8 mouse cellular contexts compared by ENCODE assay signal in genomic region chr17:29356479-29356856, GRCm38 (mm10). TPM values are rescaled to one million over a fixed set of nuclear protein-coding genes. Genes with fewer than 3 reads are reported as not detected.
A peak's percentile ranks its signal among the peaks of the same experiment; 100 is the strongest.
DNase-seq lines count a peak whose midpoint lies in the region; ATAC-seq and TF ChIP-seq lines count a peak whose summit lies in the region.

No protein-coding gene starts in this region.

- H3ac ChIP-seq in C2C12 (ENCODE audit: control insufficient read depth, insufficient read length, low read depth): no peak overlapping the region

- H3K27ac ChIP-seq in forebrain, embryonic 14.5 days (ENCODE audit: low read depth, low read length): peak overlapping the region; percentile 97
- H3K27ac ChIP-seq in hindbrain, embryonic 14.5 days: peak overlapping the region; percentile 96
- peak overlapping the region; percentile 87 for H3K27ac ChIP-seq in limb, embryonic 13.5 days
- peak overlapping the region; percentile 96 for H3K27ac ChIP-seq in midbrain, embryonic 15.5 days

- H3K27me3 ChIP-seq in C2C12 (ENCODE audit: control insufficient read depth, insufficient read depth, insufficient read length): no peaks in the 10 kb centered on the region
- no peaks in the 10 kb centered on the region for H3K27me3 ChIP-seq in forebrain, embryonic 14.5 days (replicated peaks; ENCODE audit: control insufficient read depth, insufficient read depth, low read length)
- H3K27me3 ChIP-seq in hindbrain, embryonic 14.5 days (ENCODE audit: control insufficient read depth, insufficient read depth, low read length): no peaks in the 10 kb centered on the region
- H3K27me3 ChIP-seq in limb, embryonic 13.5 days: no peaks in the 10 kb centered on the region
- H3K27me3 ChIP-seq in midbrain, embryonic 15.5 days (replicated peaks): no peaks in the 10 kb centered on the region

- under 1% methylated on average over 11 of the region's 11 CpGs for WGBS in forebrain, embryonic 14.5 days
- 3% methylated on average over 11 of the region's 11 CpGs for WGBS in hindbrain, embryonic 14.5 days
- WGBS in limb, embryonic 13.5 days: 1% methylated on average over 11 of the region's 11 CpGs
- under 1% methylated on average over 11 of the region's 11 CpGs for WGBS in midbrain, embryonic 15.5 days

- peak; percentile 96 for ATAC-seq in forebrain, embryonic 14.5 days
- ATAC-seq in hindbrain, embryonic 14.5 days (ENCODE audit: low FRiP score): peak; percentile 96
- peak; percentile 89 for ATAC-seq in limb, embryonic 13.5 days (ENCODE audit: low FRiP score, low read depth)
- peak; percentile 97 for ATAC-seq in midbrain, embryonic 15.5 days (replicated peaks)
- no peak for ATAC-seq in granulocyte monocyte progenitor cell, adult 5-6 weeks (replicated peaks; ENCODE audit: poor library complexity, severe bottlenecking)

- no peaks in the 10 kb centered on the region for H3K36me3 ChIP-seq in C2C12 (ENCODE audit: control insufficient read depth, insufficient read depth)
- no peaks in the 10 kb centered on the region for H3K36me3 ChIP-seq in forebrain, embryonic 14.5 days (ENCODE audit: control insufficient read depth, insufficient read depth, low read length)
- H3K36me3 ChIP-seq in hindbrain, embryonic 14.5 days (replicated peaks; ENCODE audit: control insufficient read depth, insufficient read depth): no peaks in the 10 kb centered on the region
- H3K36me3 ChIP-seq in limb, embryonic 13.5 days: no peaks in the 10 kb centered on the region
- H3K36me3 ChIP-seq in midbrain, embryonic 15.5 days (replicated peaks): no peaks in the 10 kb centered on the region

- H3K79me2 ChIP-seq in C2C12 (ENCODE audit: control insufficient read depth, insufficient read depth): no peaks in the 10 kb centered on the region

- H3K9ac ChIP-seq in forebrain, embryonic 14.5 days (ENCODE audit: low read length): peak overlapping the region; percentile 61
- peak overlapping the region; percentile 63 for H3K9ac ChIP-seq in hindbrain, embryonic 14.5 days
- H3K9ac ChIP-seq in limb, embryonic 13.5 days: peak overlapping the region; percentile 62
- peak overlapping the region; percentile 51 for H3K9ac ChIP-seq in midbrain, embryonic 15.5 days

- no peaks in the 10 kb centered on the region for H3K9me3 ChIP-seq in forebrain, embryonic 14.5 days (replicated peaks; ENCODE audit: control insufficient read depth, low read length)
- no peaks in the 10 kb centered on the region for H3K9me3 ChIP-seq in hindbrain, embryonic 14.5 days (ENCODE audit: control insufficient read depth, low read length)
- H3K9me3 ChIP-seq in limb, embryonic 13.5 days: no peaks in the 10 kb centered on the region
- H3K9me3 ChIP-seq in midbrain, embryonic 15.5 days: no peaks in the 10 kb centered on the region

- H3K4me3 ChIP-seq in C2C12 (ENCODE audit: insufficient read depth, poor library complexity, severe bottlenecking): no peak overlapping the region
- H3K4me3 ChIP-seq in forebrain, embryonic 14.5 days (ENCODE audit: low read depth, low read length): peak overlapping the region; percentile 27
- peak overlapping the region; percentile 29 for H3K4me3 ChIP-seq in hindbrain, embryonic 14.5 days (replicated peaks; ENCODE audit: low read length)
- H3K4me3 ChIP-seq in limb, embryonic 13.5 days: peak overlapping the region; percentile 36
- peak overlapping the region; percentile 33 for H3K4me3 ChIP-seq in midbrain, embryonic 15.5 days

- H3K4me1 ChIP-seq in forebrain, embryonic 14.5 days (ENCODE audit: control insufficient read depth, insufficient read depth, low read length): peaks cover 25% of the 10 kb centered on the region
- H3K4me1 ChIP-seq in hindbrain, embryonic 14.5 days (replicated peaks; ENCODE audit: control insufficient read depth, insufficient read depth, low read length): peaks cover 29% of the 10 kb centered on the region
- peaks cover 29% of the 10 kb centered on the region for H3K4me1 ChIP-seq in limb, embryonic 13.5 days
- H3K4me1 ChIP-seq in midbrain, embryonic 15.5 days: peaks cover 33% of the 10 kb centered on the region

- DNase-seq in R1 (ENCODE audit: low read depth, low spot score): peak; percentile 88
- DNase-seq in forebrain, embryonic 14.5 days (ENCODE audit: low spot score): peak; percentile 94
- peak; percentile 82 for DNase-seq in hindbrain, embryonic 14.5 days (ENCODE audit: low spot score)
- peak; percentile 85 for DNase-seq in testis, postnatal 10 days (ENCODE audit: low spot score)

- TF ChIP-seq CTCF in C2C12 (IDR thresholded peaks at IDR 0.05; ENCODE audit: control insufficient read depth, insufficient read depth, insufficient read length): no peak

- H3K4me2 ChIP-seq in forebrain, embryonic 14.5 days (ENCODE audit: low read length): peak overlapping the region; percentile 55
- H3K4me2 ChIP-seq in hindbrain, embryonic 14.5 days (replicated peaks): peak overlapping the region; percentile 73
- peak overlapping the region; percentile 67 for H3K4me2 ChIP-seq in limb, embryonic 13.5 days (replicated peaks)
- H3K4me2 ChIP-seq in midbrain, embryonic 15.5 days: peak overlapping the region; percentile 58

- no peaks in the 10 kb centered on the region for H3K79me3 ChIP-seq in C2C12 (ENCODE audit: low read depth)

TF ChIP-seq in C2C12, 6 proteins besides CTCF, POLR2A, EP300 and RAD21:
- no peak for TF ChIP-seq MYOD1 (IDR thresholded peaks at IDR 0.05; ENCODE audit: control insufficient read depth, insufficient read length, low read depth)
- TF ChIP-seq MYOG (IDR thresholded peaks at IDR 0.05; ENCODE audit: control insufficient read depth, extremely low read depth, insufficient read length): no peak
- TF ChIP-seq USF1 (IDR thresholded peaks at IDR 0.05; ENCODE audit: low read depth): peak; percentile 28
- no peak for TF ChIP-seq FOSL1 (IDR thresholded peaks at IDR 0.05; ENCODE audit: insufficient read depth, low read length, poor library complexity, severe bottlenecking)

RNA-seq across cellular contexts. Expression of gene Fgd2, which starts 4.2 kb away (rescaled TPM):
- polyA plus RNA-seq in C2C12 (2012; fragmentation: generic; extraction: Trizol): 0.19 TPM
- 3.4 and 6.1 TPM in 2 replicates for polyA plus RNA-seq in forebrain, embryonic 14.5 days (2014; fragmentation: Nextera tagmentation; extraction: Ambion mirVana)
- 3.8 and 4.9 TPM in 2 replicates for polyA plus RNA-seq in hindbrain, embryonic 14.5 days (2014; fragmentation: Nextera tagmentation; extraction: Ambion mirVana)
- 4.3 and 6.7 TPM in 2 replicates for polyA plus RNA-seq in limb, embryonic 13.5 days (2015; fragmentation: Nextera tagmentation; extraction: Ambion mirVana)
- polyA plus RNA-seq in midbrain, embryonic 15.5 days (2015; fragmentation: Nextera tagmentation; extraction: Ambion mirVana): 7.0 and 7.5 TPM in 2 replicates
- 42.8 and 70.9 TPM in 2 replicates for total RNA-seq in granulocyte monocyte progenitor cell, adult 5-6 weeks (2014; fragmentation: Nextera tagmentation)
- total RNA-seq in granulocyte monocyte progenitor cell, adult 5-6 weeks (2017): 23.6 and 30.5 TPM in 2 replicates

RNA-seq across cellular contexts. Expression of gene Mtch1, which starts 8.7 kb away (rescaled TPM):
- 464 TPM for polyA plus RNA-seq in C2C12 (2012; fragmentation: generic; extraction: Trizol)
- 418 and 521 TPM in 2 replicates for polyA plus RNA-seq in forebrain, embryonic 14.5 days (2014; fragmentation: Nextera tagmentation; extraction: Ambion mirVana)
- polyA plus RNA-seq in hindbrain, embryonic 14.5 days (2014; fragmentation: Nextera tagmentation; extraction: Ambion mirVana): 530 and 564 TPM in 2 replicates
- polyA plus RNA-seq in limb, embryonic 13.5 days (2015; fragmentation: Nextera tagmentation; extraction: Ambion mirVana): 328 and 333 TPM in 2 replicates
- 519 and 548 TPM in 2 replicates for polyA plus RNA-seq in midbrain, embryonic 15.5 days (2015; fragmentation: Nextera tagmentation; extraction: Ambion mirVana)
- total RNA-seq in granulocyte monocyte progenitor cell, adult 5-6 weeks (2014; fragmentation: Nextera tagmentation): 125 and 132 TPM in 2 replicates
- 69.5 and 74.3 TPM in 2 replicates for total RNA-seq in granulocyte monocyte progenitor cell, adult 5-6 weeks (2017)

RNA-seq across cellular contexts. Expression of gene Pi16, which starts 39.0 kb away (rescaled TPM):
- 0.55 TPM for polyA plus RNA-seq in C2C12 (2012; fragmentation: generic; extraction: Trizol)
- 1.2 TPM in 2 replicates for polyA plus RNA-seq in forebrain, embryonic 14.5 days (2014; fragmentation: Nextera tagmentation; extraction: Ambion mirVana)
- polyA plus RNA-seq in hindbrain, embryonic 14.5 days (2014; fragmentation: Nextera tagmentation; extraction: Ambion mirVana): 0.84 and 0.85 TPM in 2 replicates
- polyA plus RNA-seq in limb, embryonic 13.5 days (2015; fragmentation: Nextera tagmentation; extraction: Ambion mirVana): 0.45 and 0.46 TPM in 2 replicates
- polyA plus RNA-seq in midbrain, embryonic 15.5 days (2015; fragmentation: Nextera tagmentation; extraction: Ambion mirVana): 3.6 and 4.0 TPM in 2 replicates
- total RNA-seq in granulocyte monocyte progenitor cell, adult 5-6 weeks (2014; fragmentation: Nextera tagmentation): 7.0 and 15.7 TPM in 2 replicates
- 9.9 and 10.8 TPM in 2 replicates for total RNA-seq in granulocyte monocyte progenitor cell, adult 5-6 weeks (2017)
